Mouse (Mus musculus) spleen, adult 2 months (tissue): ENCODE data around the gene Gsap.

Experiments
- CTCF ChIP-seq: fragments of 200-500 bp; IDR thresholded peaks from 2 replicates; pipeline ENCODE4 v1.5.1; 2011; ENCODE audit warnings: mild to moderate bottlenecking, inconsistent platforms; ENCODE audit not compliant: insufficient read depth, insufficient read length, insufficient replicate concordance; ENCODE audit errors: extremely low read depth
- POLR2A ChIP-seq: fragments of 200-500 bp; IDR thresholded peaks from 2 replicates; pipeline ENCODE4 v1.6.1; 2011; ENCODE audit warnings: low read depth, low read length, inconsistent platforms

GRCm38 (mm10) chr5:21351678-21352077 lies 165.6 kb downstream of the Gsap start:
- no peak for TF ChIP-seq CTCF
- no peak for TF ChIP-seq POLR2A
